Mouse (Mus musculus) kidney, adult 18-20 months (tissue): ENCODE data around the gene Fam205a3.
"Not testable (repeated sequence)": the region's sequence is repeated elsewhere in the genome, so short reads cannot be mapped to it uniquely, and the experiment has no call there.

Experiments used
- DNase-seq: peaks from one replicate; pipeline ENCODE4 v3.0.0; 2021

Fam205a3 gene

GRCm38 (mm10) chr4:42318034-42318433 is at the start of gene Fam205a3:
TSS of gene Fam205a3 (plus strand) at chr4:42318334.
- DNase-seq: not testable (repeated sequence)

GRCm38 (mm10) chr4:42293967-42294366 is 24.2 kb upstream of the Fam205a3 start, which contains the start of gene Gm21953:
TSS of gene Gm21953 (plus strand) at chr4:42294267.
- DNase-seq: not testable (repeated sequence)
